Comparison of ENCODE assay signal across 12 mouse cellular contexts in the genomic region with DNA sequence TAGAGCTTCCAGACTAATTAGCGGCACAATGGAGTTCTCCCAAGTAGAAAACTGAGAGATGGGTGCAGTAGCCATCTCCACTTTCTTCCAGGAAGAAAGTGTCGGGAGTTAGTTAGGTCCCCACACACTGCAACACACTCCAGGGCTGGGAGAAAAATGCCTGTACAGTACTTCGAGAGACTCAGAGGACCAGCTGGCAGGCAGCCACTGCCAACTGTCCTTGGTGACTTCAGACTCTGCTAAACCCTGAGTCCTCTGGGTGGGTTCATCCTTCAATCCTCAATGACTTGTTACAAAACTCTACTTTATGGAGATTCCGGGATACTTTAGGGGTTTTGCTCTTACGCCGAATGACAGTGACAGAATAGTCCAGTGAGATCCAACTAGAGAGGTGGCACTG. TPM values are rescaled to one million over a fixed set of nuclear protein-coding genes. Genes with fewer than 3 reads are reported as not detected.
DNase-seq lines count a peak whose midpoint lies in the region.
"Had no signal": no experiment of that assay in that cellular context is flagged by ENCODE, and none has a peak within 500 bp of the region (broad histone marks: within the 10 kb centered on the region; RNA-seq: fewer than 3 reads in every experiment).

No protein-coding gene starts in this region.

- DNase-seq in cerebellum, postnatal 10 days, result peak; percentile 18 to 27
- no peak for DNase-seq in cerebellum, adult 9-11 months
- DNase-seq in ovary, postnatal 36 days (ENCODE audit: low spot score), result peak; percentile 33
- no peak for DNase-seq in ovary, postnatal 14 days (ENCODE audit: low spot score)
- peak; percentile 71 for DNase-seq in adrenal gland, postnatal 25 days
- DNase-seq in layer of hippocampus, postnatal 36 days, result no peak
- DNase-seq in embryo, embryonic 9.5 days (ENCODE audit: extremely low spot score), result no peak
- DNase-seq: cerebellum, adult 18-20 months; embryo, embryonic 11 days; heart, adult 18-20 months; heart, postnatal 14 days had no signal

RNA-seq across cellular contexts. Expression of a gene that starts 34.8 kb away (rescaled TPM):
- total RNA-seq in adrenal gland, postnatal 25 days (2021), result 27.5 and 33.3 TPM in 2 replicates
- 10 to 100 TPM; 12.2 to 13.1 TPM for total RNA-seq in layer of hippocampus, postnatal 36 days (2021)
- total RNA-seq: CH12.LX had no signal

Comparison
In these comparisons a context has a peak if more than half of its experiments do, and no peak if none do; other contexts are left out.
1. DNase-seq: peak in cerebellum, postnatal 10 days (2 of 2), ovary, postnatal 36 days (single experiment) and adrenal gland, postnatal 25 days (single experiment); none in cerebellum, adult 9-11 months (single experiment), ovary, postnatal 14 days (single experiment), layer of hippocampus, postnatal 36 days (0 of 2) and embryo, embryonic 9.5 days (single experiment).